Mouse (Mus musculus) retina, postnatal 7 days (tissue): Measurements from ENCODE around the gene Trub1.

Source experiments
- DNase-seq: peaks from one replicate; pipeline ENCODE4 v3.0.0-alpha.2; 2012; ENCODE audit warnings: low read depth, low spot score

Trub1 gene

DNA sequence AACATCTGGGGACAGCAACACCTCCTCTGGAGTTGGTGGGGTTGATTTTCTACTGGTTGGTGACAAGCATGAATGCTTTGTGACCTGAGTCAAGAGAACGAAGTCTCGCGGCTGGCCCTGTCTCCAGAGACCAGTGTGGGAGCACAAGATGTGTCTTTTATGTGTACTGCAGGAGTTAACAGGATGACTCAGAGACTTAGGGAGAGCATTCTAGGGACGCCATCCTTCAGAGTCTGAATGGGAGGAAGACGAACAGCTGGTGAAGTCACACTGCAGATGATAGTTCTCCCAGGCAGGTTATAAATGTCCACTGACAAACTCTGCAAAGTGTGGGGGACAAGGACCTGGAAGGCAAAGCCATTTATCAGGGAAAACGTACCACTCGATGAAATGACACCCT, 11.2 kb upstream of the Trub1 start:
- DNase-seq: no peak

DNA sequence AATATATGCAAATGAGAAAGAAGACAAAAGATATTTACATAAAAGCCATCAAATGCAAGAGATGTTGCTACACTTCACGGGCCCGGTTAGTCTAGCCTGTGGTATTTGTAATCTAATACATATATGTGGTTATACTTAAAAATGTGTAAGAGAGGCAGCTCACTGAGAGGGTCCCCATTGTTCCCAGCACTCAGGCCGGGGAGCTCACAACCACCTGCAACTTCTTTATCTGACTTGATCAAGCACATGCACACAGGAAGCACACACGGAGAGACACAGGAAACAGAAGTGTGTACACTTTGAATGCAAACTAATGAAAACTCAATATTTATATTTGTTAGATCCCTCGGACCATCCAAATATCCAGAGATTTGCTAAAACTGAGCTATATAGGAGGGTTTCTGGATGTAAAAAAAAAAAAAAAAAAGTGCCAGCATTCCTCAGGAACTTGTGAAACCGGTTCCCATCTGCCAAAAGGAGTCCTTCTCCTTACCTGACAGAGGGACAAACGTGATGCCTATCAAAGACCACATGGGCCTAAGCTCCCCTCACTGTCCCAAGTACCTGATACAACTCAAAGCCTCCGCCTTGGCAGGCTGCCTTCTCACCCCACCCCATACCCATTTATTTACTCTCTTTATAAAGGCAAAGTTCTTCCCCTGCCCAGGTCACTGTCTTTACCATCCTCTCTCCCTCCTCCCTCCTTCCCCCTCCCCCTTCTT, 9.6 kb upstream of the Trub1 start:
- DNase-seq: no peak

DNA sequence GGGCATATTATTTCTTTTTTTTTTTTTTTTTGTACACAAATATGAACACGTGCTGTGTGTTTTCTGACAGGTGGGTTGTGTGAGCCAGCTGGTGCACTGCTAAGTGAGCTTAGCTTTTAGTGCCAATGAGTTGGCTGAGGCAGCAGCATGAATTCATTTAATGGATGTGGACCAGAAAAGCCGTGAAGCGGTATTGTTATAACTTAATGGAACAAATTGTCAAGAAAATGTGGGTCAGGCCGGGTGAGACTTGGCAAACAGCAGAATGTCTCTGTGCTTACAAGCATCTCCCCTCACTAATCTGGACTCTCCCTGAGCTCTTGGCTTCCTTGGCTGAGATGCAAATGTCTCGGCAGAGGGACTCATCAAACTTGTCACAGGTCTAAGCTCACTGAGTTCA, 7.7 kb upstream of the Trub1 start:
- DNase-seq: no peak

DNA sequence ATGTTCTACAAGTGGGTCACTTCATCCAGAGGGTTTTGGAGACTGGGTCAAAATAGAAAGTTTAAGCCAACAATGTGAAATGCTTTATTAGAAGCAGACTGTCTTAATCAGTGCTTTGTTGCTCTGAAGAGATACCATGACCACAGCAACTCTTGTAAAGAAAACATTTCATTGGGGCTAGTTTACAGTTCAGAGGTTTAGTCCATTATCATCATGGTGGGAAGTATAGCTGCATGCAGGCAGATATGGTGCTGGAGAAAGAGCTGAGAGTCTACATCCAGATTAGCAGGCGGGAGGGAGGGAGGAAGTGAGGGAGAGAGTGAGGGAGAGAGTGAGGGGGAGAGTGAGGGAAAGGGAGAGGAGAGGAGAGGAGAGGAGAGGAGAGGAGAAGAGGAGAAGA, 1.9 kb upstream of the Trub1 start:
- no peak for DNase-seq

DNA sequence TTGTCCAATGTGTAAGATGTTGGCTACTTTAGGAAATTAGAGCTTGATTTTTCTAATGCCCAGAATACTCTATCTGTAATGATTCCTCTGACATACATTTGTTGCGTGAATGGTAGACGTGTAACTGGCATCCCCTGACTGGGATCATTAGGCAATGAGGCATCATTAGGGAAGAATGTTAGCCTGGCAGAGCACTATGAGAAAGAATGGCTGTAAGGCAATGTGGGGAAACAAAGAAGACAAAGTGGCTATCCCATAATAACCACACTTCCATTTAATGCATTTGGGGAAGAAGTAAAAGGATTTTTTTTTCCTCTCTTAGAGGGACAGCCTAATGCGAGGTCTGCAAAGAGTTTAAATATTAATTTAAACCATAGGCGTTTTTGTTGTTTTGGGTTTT, 950 bp upstream of the Trub1 start:
- no peak for DNase-seq

DNA sequence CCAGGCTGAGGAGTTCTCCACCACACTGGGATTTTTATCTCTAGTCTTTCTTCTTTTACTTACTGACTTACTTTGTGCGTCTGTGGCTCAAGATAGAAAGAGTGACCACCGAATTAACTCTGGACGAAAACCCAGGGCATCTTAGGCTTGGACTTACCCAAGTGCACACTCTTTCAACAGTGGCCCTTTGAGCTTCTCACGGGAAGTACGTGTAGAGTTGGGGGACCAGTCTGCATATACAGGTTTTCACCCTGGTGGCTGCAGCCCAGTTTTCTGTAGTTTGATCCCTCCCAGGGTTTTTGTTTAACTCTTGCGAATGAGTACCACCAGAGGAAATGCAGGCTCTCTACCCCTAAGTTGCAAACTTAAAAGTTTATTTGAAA, 497 bp downstream of the Trub1 start:
- DNase-seq: no peak

DNA sequence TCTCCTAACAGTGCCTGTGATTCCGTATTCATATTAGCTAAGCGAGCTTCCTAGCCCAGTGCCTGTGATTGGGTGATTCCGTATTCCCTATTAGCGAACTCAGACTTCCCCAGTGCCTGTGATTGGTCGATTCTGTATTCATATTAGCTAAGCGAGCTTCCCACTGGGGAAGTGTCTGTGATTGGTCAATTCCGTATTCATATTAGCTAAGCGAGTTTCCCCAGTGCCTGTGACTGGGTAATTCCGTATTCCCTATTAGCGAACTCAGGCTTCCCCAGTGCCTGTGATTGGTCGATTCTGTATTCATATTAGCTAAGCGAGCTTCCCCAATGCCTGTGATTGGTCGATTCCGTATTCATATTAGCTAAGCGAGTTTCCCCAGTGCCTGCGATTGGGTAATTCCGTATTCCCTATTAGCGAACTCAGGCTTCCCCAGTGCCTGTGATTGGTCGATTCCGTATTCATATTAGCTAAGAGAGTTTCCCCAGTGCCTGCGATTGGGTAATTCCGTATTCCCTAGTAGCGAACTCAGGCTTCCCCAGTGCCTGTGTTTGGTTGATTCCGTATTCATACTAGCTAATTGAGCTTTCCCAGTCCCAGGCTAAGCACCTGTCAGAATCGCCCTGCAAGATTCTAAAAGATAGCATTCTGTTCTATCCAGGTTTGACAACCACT, 2.7 kb downstream of the Trub1 start:
- DNase-seq: no peak

DNA sequence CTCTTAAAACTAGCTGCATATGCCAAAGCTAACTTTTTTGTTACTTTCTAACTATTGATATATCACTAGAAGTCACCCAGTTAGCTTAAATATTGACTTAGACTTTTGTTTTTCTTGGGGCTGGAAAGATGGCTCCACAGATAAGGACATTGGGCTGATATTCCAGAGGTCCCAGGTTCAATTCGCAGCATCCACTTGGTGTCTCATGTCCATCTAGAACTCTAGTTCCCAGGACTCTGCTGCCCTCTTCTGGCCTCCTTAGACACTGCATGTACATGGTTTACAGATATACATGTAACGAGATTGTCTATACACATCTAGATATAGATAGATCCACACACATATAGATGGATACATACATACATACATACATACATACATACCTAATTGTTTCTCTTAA, 4.4 kb downstream of the Trub1 start:
- no peak for DNase-seq

DNA sequence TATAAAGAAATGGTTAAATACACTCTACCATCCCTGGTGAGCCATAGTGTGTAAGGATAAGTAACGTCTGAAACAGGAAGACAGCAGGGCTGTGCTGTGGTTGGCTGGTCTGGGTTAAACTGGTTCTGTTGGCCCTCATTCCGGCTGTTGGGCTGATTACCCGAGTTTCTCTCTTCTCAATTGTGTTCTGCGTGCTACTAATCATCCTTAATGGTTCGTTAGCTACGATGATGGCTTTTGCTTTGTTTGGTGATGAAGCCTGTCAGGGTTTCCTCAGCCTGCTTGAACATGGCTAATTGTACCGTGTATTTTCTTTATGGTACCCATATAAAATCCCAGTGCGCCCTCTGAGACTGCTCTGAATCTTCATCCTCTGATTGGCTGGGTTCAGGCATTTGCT, 11.0 kb downstream of the Trub1 start:
- DNase-seq: no peak

DNA sequence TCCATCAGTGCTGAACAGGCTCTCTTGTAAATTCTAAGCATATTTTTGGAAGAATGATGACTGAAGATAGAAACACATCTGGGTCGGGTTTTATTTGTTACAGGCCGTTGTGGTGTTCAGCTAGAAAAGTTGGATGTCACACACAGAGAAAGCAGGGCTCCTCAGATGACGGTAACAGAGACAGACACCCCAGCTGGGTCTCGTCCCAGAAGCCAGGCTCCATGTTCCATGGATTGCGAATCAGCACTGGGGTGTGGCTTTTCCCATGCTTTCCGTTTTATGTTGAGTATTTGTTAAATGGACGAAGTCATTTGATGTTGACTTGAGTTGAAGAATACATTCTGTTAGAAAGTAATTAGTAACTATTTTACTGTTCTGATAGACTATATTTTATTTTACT, 13.0 kb downstream of the Trub1 start:
- DNase-seq: no peak

DNA sequence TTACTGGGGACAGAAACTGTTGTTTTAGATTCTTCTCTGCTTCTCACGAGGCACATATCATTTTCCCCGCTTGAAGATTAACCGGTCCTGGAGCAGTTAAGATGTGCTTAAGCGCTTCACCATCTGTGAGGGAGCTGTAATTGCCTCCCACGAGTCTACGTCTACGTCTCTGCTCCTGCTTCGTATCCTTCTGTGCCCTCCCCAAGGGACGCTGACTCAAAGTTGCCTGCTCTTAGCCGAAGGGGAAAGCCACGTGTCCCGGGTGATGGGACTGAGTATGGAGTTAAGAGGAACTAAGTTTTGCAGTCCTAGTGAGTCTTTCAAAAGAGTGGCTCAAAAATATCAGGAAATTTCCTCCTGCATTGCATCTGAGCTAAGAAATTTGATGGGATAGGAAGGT, 18.3 kb downstream of the Trub1 start:
- no peak for DNase-seq

DNA sequence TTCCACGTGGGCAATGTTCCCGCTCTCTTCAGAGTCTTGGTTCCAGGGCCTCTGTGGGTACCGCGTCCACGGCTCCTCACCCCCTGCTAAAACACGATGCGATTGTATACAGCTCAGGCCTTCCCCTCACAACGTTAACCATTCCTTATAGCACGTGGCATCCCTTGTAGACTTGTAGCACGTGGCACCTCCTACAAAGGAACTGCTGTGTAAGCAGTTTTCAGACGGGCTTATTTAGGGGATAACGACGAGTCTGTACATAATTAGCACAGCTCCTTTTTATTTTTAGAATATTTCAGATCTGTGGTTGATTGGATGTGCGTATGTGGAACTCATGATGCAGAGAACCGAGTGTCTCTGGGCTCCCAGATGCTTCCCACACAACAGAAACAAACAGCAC, 19.5 kb downstream of the Trub1 start:
- no peak for DNase-seq

DNA sequence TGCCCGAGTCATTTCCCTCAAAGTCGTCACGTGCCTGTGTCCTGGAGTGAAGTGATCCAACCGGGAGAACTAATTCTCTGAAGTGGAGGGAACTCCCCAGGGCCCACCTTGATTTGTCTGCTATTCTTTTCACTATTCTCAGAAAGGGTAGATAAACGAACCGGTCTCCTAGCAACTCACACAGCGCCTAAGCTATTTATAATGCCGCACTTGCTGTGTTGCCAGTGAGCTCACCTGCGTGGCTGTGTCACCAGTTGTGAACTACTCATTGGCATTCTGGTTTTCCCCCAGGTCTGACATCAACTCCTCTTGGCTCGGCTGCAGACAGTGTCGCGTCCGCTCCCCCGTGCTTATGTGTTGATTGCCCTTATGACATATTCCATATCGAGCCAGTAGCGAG, 20.6 kb downstream of the Trub1 start:
- no peak for DNase-seq

DNA sequence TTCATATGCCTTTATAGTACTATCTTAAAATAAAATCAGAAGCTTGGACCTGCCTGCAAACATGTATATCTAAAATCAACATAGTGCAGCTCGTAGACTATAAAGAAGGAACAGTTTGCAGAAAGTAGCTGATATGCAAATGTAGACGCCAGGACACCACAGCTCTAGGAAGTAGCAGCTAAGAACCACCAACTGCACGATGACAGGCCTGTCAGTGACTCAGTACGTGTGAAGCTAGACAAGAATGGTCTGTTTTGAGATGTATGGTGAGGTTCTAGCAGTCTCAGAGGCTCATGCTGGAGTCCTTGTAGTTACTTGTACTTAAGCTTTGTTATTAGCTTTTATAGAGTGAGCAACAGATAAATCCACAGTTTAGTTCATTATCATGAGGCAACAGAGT, 22.6 kb downstream of the Trub1 start:
- DNase-seq: no peak

DNA sequence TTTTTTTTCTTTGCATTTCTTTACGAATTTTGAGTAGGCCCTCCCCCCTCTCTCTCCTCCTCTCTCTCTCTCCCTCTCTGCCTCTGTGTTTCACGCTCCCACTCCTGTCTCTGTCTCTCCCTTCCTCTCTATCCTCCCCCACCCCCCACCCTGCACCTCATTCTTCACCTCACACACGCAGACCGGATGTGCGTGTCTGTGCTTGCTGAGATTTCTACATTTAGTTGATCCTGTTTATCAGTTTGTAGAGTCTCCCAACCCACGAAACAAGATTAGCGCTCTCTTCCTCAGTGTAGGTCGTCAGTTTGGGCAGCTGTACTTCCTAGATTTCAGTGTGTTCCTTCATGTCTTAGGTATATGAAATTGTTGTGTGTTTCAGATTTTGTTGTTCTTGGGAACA, 24.6 kb downstream of the Trub1 start:
- no peak for DNase-seq

DNA sequence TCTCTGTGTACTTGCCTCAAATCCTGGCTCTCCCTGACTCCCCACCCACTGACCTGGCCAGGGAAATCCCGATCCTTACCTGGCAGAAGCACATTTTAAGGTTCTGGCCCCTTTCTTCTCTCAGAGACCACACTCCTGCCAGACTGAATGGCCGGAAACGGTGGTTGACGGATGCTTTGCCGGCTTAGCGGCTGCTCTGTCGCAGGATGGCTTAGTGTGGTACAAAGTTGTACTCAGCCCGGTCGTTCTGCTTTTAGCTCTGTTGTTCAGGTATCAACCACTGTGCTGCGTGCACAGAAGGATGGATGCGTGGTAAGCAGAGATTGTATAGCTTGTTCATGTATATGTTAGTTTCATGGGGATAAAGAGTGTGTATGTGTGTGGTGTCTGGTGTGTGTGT, 25.3 kb downstream of the Trub1 start:
- DNase-seq: no peak

DNA sequence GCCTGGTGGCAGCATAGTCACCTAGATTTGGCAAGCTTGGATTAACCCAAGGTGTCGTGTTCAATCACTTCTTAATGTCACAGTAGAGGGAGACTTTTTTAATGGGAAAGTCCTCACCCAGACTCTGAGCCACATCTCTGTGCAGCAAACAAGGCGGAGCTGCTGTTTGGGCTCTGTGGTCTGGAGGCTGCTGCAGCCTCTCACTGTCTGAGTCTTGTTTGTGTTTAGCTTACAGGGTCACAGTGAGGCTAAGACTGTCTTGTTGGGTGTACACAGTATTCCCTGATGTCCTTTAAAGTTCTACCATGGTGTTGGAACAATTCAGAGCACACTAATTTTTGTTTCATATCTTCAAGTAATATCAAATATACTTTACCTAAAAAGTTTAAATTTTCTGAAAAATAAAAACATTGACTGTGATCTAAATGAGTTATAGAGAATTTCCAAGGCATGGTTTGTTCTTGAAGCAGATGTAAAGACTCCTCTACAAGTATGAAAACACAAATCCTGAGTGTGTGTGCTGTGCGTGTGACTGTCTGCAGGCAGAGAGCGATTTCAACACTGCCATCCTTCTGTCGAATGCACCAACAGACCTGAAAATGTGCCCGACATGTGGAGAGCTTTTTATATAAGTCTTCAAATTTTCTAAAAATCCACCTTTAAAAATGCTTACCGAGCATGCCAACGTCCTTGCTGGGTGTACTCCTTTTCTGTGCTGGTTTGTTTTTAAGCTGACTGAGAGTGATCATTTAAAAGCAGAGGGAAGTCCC, 27.4 kb downstream of the Trub1 start:
- DNase-seq: no peak

DNA sequence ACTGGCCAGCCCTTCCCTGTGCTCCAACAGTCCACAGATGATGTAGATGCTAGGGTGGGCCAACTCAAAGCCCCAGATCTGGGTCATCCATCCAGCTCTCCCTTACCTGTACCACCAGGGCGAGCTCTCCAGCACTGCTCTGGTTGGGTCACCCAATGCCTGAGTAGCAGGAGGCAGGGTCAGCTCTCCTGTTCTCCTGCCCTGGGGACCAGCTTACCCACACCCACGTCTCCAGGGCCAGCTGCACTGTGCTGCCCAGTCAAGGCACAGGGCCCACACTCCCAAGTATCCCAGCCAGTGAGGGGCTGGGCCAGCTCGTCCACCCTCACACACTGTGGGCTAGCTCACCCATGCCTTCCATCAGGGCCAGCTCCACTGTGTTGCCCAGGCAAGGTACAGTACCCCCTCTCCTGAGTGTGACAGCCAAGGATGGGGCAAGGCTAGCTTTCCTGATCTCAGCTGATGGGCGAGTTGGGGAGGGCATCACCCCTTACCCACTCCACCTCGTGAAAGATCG, 29.1 kb downstream of the Trub1 start:
- no peak for DNase-seq

DNA sequence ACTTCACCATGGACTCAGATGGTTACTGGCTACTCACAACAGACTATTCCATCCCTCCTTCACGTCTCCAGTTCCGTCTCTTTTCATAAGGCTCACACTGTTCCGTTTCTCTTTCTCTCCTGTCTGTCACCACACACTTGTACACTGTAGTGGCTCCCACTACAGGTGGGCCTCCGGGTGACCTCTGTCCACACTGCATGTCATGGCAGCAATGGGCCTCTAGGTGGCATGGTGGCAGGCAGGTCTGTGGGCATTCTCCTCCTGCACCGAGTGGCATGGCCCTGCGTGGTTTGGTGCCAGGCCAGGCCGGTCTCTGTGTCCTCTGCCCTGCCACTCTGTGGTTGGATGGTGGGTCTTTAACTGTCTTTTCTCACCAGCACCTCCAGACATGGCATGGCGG, 30.1 kb downstream of the Trub1 start:
- no peak for DNase-seq

DNA sequence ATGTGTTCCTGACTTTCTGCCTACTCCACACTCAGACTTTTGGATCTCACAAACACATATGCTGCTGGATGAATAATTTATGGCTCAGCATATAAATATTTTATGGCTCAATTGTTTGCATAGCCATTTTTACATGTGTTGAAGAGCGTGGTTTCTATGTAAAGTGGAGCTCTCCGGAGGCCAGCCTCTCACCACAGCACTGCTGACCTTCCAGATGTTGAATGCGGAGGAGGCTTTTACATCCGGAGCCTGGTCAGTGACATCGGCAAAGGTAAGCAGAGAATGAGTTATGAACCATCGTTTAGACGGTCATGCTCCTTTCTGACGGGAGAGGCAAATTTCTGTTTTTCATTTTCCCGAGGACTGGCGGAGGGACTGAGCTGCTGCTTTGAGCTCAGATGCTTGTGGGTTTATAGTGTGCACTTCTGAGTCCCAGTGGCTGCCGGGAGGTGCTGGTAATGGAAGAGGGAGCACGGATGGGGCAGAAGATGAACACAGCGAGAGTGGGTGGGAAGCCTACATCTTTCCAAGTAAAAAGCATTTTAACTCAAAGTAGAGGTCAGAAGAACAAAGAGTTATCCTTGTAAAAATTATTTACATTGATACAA, 34.4 kb downstream of the Trub1 start:
- no peak for DNase-seq

DNA sequence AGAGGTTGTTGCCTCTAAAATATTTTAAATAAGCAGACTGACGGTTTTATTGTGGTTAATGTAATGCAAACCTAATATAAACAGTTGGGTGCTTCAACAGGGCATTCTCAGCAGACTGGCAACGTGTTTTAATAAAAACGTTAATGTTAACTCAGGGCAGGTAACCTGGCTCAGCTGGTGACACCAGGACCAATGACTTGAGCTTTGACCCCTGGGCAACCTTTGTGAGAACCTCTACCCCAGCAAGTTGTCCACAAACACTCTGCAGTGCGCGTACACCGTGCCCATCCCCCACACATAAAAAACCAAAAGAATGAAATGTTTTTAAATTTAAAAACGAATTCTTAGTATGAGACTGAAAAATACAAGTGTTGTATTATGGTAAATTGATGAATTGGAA, 36.8 kb downstream of the Trub1 start:
- DNase-seq: no peak

DNA sequence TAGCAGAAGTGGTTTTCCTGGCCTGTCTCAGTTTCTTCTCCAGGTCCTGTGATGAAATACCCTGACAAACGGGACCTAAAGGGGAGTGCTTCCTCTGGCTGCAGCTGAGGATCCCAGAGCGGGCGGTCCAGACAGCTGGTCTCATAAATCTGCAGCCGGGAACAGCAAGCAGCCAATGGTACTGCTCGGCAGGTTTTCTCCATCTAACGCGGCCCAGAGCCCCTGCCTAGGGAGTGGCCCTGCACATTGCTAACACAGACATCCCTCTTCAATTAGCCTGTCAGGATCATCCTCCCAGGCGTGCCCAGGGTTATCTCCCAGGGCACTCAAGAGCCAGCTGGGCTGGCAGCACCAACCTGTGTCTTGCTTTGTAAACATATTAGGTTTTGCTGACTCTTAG, 38.3 kb downstream of the Trub1 start:
- no peak for DNase-seq
